ENCODE assay signal across 17 mouse cellular contexts in the genomic region with DNA sequence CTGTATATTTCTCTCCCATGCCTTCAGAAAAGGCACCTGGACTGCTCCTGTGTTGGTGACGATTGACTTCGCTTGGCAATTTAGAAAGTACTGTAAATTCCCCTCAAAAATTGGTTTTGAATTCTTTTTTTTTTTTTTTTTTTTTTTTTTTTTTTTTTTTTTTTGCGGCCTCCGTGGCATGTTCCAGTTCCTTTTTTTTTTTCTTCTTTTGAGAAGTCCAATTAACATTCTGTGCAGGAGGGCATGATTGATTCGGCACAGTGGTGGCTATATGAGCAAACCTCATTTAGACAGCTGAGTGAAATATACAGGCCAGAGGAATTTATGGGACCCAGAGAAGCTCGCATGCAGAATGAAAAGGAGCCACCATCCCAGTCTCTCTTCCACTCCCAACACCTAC.
"Had no signal": no experiment of that assay in that cellular context is flagged by ENCODE, and none has a peak within 500 bp of the region (broad histone marks: within the 10 kb centered on the region; RNA-seq: fewer than 3 reads in every experiment).

No protein-coding gene starts in this region.

- ATAC-seq: liver, postnatal 0 days had no signal

- H3K27ac ChIP-seq: kidney, postnatal 0 days; limb, embryonic 12.5 days; liver, embryonic 13.5 days; lung, embryonic 15.5 days; macrophage; midbrain, embryonic 12.5 days; neural tube, embryonic 12.5 days had no signal

- H3K4me3 ChIP-seq: limb, embryonic 12.5 days; liver, embryonic 13.5 days; lung, embryonic 15.5 days; midbrain, embryonic 12.5 days; myocyte; neural tube, embryonic 12.5 days had no signal

- H3K9ac ChIP-seq: limb, embryonic 12.5 days; liver, embryonic 13.5 days; liver, postnatal 0 days; lung, embryonic 15.5 days; midbrain, embryonic 12.5 days; neural tube, embryonic 12.5 days had no signal

- H3K4me1 ChIP-seq: limb, embryonic 12.5 days; liver, embryonic 13.5 days; lung, embryonic 15.5 days; midbrain, embryonic 12.5 days had no signal

- H3K36me3 ChIP-seq: limb, embryonic 12.5 days; liver, embryonic 13.5 days; lung, embryonic 15.5 days; midbrain, embryonic 12.5 days; neural tube, embryonic 12.5 days had no signal

- H3K4me2 ChIP-seq: limb, embryonic 12.5 days; liver, embryonic 13.5 days; lung, embryonic 15.5 days; midbrain, embryonic 12.5 days; neural tube, embryonic 12.5 days had no signal

- DNase-seq: kidney, adult 8-10 months; kidney, postnatal 36 days; layer of hippocampus, adult 9-11 months; layer of hippocampus, postnatal 36 days; liver; liver, embryonic 13.5 days; liver, postnatal 0 days; lung, postnatal 14 days; right cerebral cortex, postnatal 25 days; thymus, postnatal 36 days had no signal

- H3K9me3 ChIP-seq: limb, embryonic 12.5 days; liver, embryonic 13.5 days; lung, embryonic 15.5 days; midbrain, embryonic 12.5 days; neural tube, embryonic 12.5 days had no signal

- H3K27me3 ChIP-seq: liver, embryonic 13.5 days; midbrain, embryonic 12.5 days; neural tube, embryonic 12.5 days had no signal
